Mouse (Mus musculus) myocyte (in vitro differentiated cells): ENCODE data around the gene Pir.

ENCODE experiments used
- CEBPB ChIP-seq: IDR thresholded peaks from 2 replicates; pipeline ENCODE4 v1.6.1; 2011; ENCODE audit warnings: mild to moderate bottlenecking, moderate library complexity; ENCODE audit not compliant: poor library complexity, insufficient read depth, severe bottlenecking
- E2F4 ChIP-seq: IDR thresholded peaks from one replicate; pipeline ENCODE4 v1.6.1; 2011; ENCODE audit warnings: mild to moderate bottlenecking, control low read depth, moderate library complexity; ENCODE audit not compliant: insufficient read depth
- MAX ChIP-seq: IDR thresholded peaks from one replicate; pipeline ENCODE4 v1.6.1; 2011; ENCODE audit warnings: low read depth, mild to moderate bottlenecking, control low read depth
- MYOD1 ChIP-seq, 3 experiments: IDR thresholded peaks; one replicate each; pipeline ENCODE4 v1.6.1; 2011; ENCODE audit warnings: control low read depth in 2 of 3, low read depth in 2 of 3, mild to moderate bottlenecking in 2 of 3, moderate library complexity in 1 of 3; ENCODE audit not compliant: insufficient read length in 2 of 3, control insufficient read depth in 1 of 3
- MYOG ChIP-seq, 3 experiments: IDR thresholded peaks; one replicate each; pipeline ENCODE4 v1.6.1; 2011; ENCODE audit warnings: control low read depth in 2 of 3, low read depth in 2 of 3, mild to moderate bottlenecking in 2 of 3; ENCODE audit not compliant: insufficient read length in 2 of 3, control insufficient read depth in 1 of 3, insufficient read depth in 1 of 3
- POLR2A ChIP-seq: IDR thresholded peaks from one replicate; pipeline ENCODE4 v1.6.1; 2011; ENCODE audit warnings: low read depth, mild to moderate bottlenecking, control low read depth, moderate library complexity; ENCODE audit not compliant: insufficient read length
- POLR2AphosphoS2 ChIP-seq: IDR thresholded peaks from one replicate; pipeline ENCODE4 v1.6.1; 2011; ENCODE audit warnings: low read depth, control low read depth; ENCODE audit not compliant: insufficient read length
- REST ChIP-seq: IDR thresholded peaks from one replicate; pipeline ENCODE4 v1.6.1; 2011; ENCODE audit warnings: mild to moderate bottlenecking, control low read depth, moderate library complexity; ENCODE audit not compliant: insufficient read depth, insufficient read length
- SRF ChIP-seq: IDR thresholded peaks from one replicate; pipeline ENCODE4 v1.6.1; 2011; ENCODE audit warnings: low read depth; ENCODE audit not compliant: control insufficient read depth, insufficient read length
- TCF12 ChIP-seq: IDR thresholded peaks from one replicate; pipeline ENCODE4 v1.6.1; 2011; ENCODE audit warnings: mild to moderate bottlenecking, control low read depth; ENCODE audit not compliant: poor library complexity, insufficient read depth, severe bottlenecking
- TCF3 ChIP-seq: IDR thresholded peaks from one replicate; pipeline ENCODE4 v1.6.1; 2011; ENCODE audit warnings: low read depth, control low read depth; ENCODE audit not compliant: insufficient read length
- USF1 ChIP-seq: IDR thresholded peaks from one replicate; pipeline ENCODE4 v1.6.1; 2011; ENCODE audit warnings: low read depth, mild to moderate bottlenecking, control low read depth, moderate library complexity

GRCm38 (mm10) chrX:164320031-164320430 is 50.9 kb downstream of the Pir start:
- TF ChIP-seq TCF3 (no peak), POLR2A (no peak), MAX (no peak), CEBPB (no peak), E2F4 (no peak), USF1 (no peak), POLR2AphosphoS2 (no peak), REST (no peak), TCF12 (no peak), MYOD1 (IDR thresholded peaks at IDR 0.05; ENCODE audit: control insufficient read depth in 1 of 3, insufficient read length in 2 of 3, low read depth in 2 of 3) (no peak), SRF (no peak), MYOG (IDR thresholded peaks at IDR 0.05; ENCODE audit: control insufficient read depth in 1 of 3, insufficient read depth in 1 of 3, insufficient read length in 2 of 3, low read depth in 2 of 3) (no peak)
